Mouse (Mus musculus): ENCODE data around the gene Nr3c2. TPM values are rescaled to one million over a fixed set of nuclear protein-coding genes. Genes with fewer than 3 reads are reported as not detected.

Nr3c2 gene
- polyA plus RNA-seq, 1 experiment from 2014 or later = 5.0 TPM

DNA sequence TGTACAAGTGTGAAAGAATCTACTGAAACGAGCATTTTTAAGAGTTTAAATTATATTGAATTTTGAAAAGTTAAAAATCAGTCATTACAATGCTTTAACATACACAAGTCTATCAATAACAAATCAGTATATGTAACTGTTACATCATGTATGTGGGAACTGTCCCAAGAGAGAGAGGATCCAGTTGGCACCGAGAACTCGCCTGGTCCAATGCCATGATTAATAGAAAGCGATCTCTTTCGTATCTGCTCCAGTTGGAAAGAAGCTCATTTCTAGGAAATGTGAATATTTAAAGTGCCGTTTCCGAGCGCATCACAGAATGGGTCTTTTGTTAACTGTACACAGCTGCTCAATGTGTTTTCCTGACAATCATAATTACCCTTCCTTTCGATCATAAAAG lies 288.5 kb downstream of the Nr3c2 start:
- 39% methylated on average over 9 of the region's 9 CpGs for WGBS

GRCm38 (mm10) chr8:77188298-77188697 lies 289.1 kb downstream of the Nr3c2 start:
- no peak overlapping the region for H3K4me2 ChIP-seq
- ATAC-seq (ENCODE audit: insufficient number of reproducible peaks, low FRiP score, low TSS enrichment, low read depth) = no peak
- WGBS = 30% methylated on average over 4 of the region's 4 CpGs

More for the DNA sequence above, 288.5 kb downstream of the Nr3c2 start:
- no peak overlapping the region for H3K9ac ChIP-seq
- ATAC-seq (ENCODE audit: insufficient number of reproducible peaks, low FRiP score, low TSS enrichment, low read depth) = no peak
- peaks cover 8% of the 10 kb centered on the region for H3K4me1 ChIP-seq
- H3K4me3 ChIP-seq = no peak overlapping the region
- no peaks in the 10 kb centered on the region for H3K9me3 ChIP-seq
- H3K27me3 ChIP-seq = no peaks in the 10 kb centered on the region
- H3K4me2 ChIP-seq = no peak overlapping the region
- H3K36me3 ChIP-seq = no peaks in the 10 kb centered on the region
- H3K27ac ChIP-seq = no peak overlapping the region

DNA sequence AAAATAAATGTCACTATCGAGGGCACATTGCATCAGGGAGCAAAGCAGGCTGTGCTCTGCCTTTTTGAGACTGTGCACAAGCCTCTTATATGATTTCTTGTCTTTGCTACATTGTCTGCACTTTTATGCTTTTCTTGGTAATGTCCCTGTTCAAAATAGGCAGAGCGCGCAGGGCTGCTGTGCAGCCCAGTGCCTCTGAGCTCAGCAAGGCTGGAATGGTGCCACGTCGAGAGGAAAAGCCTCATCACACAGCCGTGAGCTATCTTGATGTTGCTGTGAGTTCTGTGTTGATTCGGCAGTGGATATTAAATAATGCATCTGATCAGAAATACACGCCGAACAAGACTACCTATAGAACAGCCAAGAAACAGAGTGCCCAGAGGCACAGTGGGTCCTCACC lies 290.1 kb downstream of the Nr3c2 start:
- Histone ChIP-seq H3K4me2 (no peak overlapping the region), H3K27me3 (no peaks in the 10 kb centered on the region), H3K4me1 (peaks cover 8% of the 10 kb centered on the region), H3K36me3 (no peaks in the 10 kb centered on the region), H3K9ac (no peak overlapping the region), H3K27ac (no peak overlapping the region), H3K4me3 (no peak overlapping the region), H3K9me3 (no peaks in the 10 kb centered on the region)
- 61% methylated on average over 9 of the region's 9 CpGs for WGBS
- ATAC-seq (ENCODE audit: insufficient number of reproducible peaks, low FRiP score, low TSS enrichment, low read depth) = no peak

More at GRCm38 (mm10) chr8:77188298-77188697, 289.1 kb downstream of the Nr3c2 start:
- Histone ChIP-seq H3K4me3 (no peak overlapping the region), H3K36me3 (no peaks in the 10 kb centered on the region), H3K9me3 (no peaks in the 10 kb centered on the region), H3K9ac (no peak overlapping the region), H3K4me1 (peaks cover 8% of the 10 kb centered on the region), H3K27me3 (no peaks in the 10 kb centered on the region), H3K27ac (no peak overlapping the region)

- WGBS = 58% methylated on average over 3 of the region's 3 CpGs
- ATAC-seq (ENCODE audit: insufficient number of reproducible peaks, low FRiP score, low TSS enrichment, low read depth) = no peak
- Histone ChIP-seq H3K4me1 (peaks cover 8% of the 10 kb centered on the region), H3K9me3 (no peaks in the 10 kb centered on the region), H3K9ac (no peak overlapping the region), H3K4me3 (no peak overlapping the region), H3K36me3 (no peaks in the 10 kb centered on the region), H3K27me3 (no peaks in the 10 kb centered on the region), H3K27ac (no peak overlapping the region), H3K4me2 (no peak overlapping the region)
Observed at GRCm38 (mm10) chr8:77190393-77190792, 291.2 kb downstream of the Nr3c2 start.

GRCm38 (mm10) chr8:77209297-77209696 lies 310.1 kb downstream of the Nr3c2 start:
- H3K4me1 ChIP-seq = peaks cover 8% of the 10 kb centered on the region
- H3K4me3 ChIP-seq = no peak overlapping the region
- H3K4me2 ChIP-seq = no peak overlapping the region
- no peak for ATAC-seq (ENCODE audit: insufficient number of reproducible peaks, low FRiP score, low TSS enrichment, low read depth)
- H3K27me3 ChIP-seq = no peaks in the 10 kb centered on the region
- WGBS = 87% methylated on average over 3 of the region's 3 CpGs
- H3K27ac ChIP-seq = no peak overlapping the region
- H3K36me3 ChIP-seq = no peaks in the 10 kb centered on the region
- no peak overlapping the region for H3K9ac ChIP-seq
- no peaks in the 10 kb centered on the region for H3K9me3 ChIP-seq

GRCm38 (mm10) chr8:77213893-77214464 lies 314.7 kb downstream of the Nr3c2 start:
- no peak for ATAC-seq (ENCODE audit: insufficient number of reproducible peaks, low FRiP score, low TSS enrichment, low read depth)
- Histone ChIP-seq H3K27me3 (no peaks in the 10 kb centered on the region), H3K27ac (no peak overlapping the region), H3K9ac (no peak overlapping the region), H3K4me3 (no peak overlapping the region), H3K4me2 (no peak overlapping the region), H3K9me3 (no peaks in the 10 kb centered on the region), H3K36me3 (no peaks in the 10 kb centered on the region), H3K4me1 (peaks cover 13% of the 10 kb centered on the region)
- WGBS = 49% methylated on average over 3 of the region's 3 CpGs

GRCm38 (mm10) chr8:77214665-77215064 lies 315.4 kb downstream of the Nr3c2 start:
- WGBS = 27% methylated on average over 8 of the region's 8 CpGs
- Histone ChIP-seq H3K9me3 (no peaks in the 10 kb centered on the region), H3K4me3 (no peak overlapping the region), H3K36me3 (no peaks in the 10 kb centered on the region), H3K27ac (peak overlapping the region; percentile 62; the same call in 1 of the 2 replicates), H3K9ac (no peak overlapping the region), H3K4me1 (peaks cover 13% of the 10 kb centered on the region), H3K27me3 (no peaks in the 10 kb centered on the region), H3K4me2 (0 out of 2 replicates have a peak overlapping the region, but pooled peaks have one; percentile 26)
- no peak for ATAC-seq (ENCODE audit: insufficient number of reproducible peaks, low FRiP score, low TSS enrichment, low read depth)

DNA sequence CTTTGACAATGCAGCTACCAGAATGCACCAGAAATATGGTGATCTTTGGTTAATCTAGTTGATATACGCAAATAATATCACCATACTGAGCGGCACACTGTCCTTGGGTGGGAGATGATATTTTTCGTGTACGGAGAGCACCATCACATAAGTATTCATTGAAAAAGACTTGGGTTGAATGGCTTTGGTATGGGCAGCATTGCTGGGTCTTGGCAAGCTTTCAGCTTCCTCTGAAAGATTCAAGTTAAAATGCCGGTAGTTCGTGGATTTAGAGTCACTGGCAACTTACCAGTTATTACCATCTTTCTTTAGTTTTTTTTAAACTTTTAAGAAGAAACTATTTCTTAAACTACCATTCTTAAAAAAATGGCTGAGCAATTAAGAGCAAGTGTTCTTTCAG lies 315.9 kb downstream of the Nr3c2 start:
- Histone ChIP-seq H3K9ac (no peak overlapping the region), H3K27me3 (no peaks in the 10 kb centered on the region), H3K9me3 (no peaks in the 10 kb centered on the region), H3K36me3 (no peaks in the 10 kb centered on the region), H3K27ac (no peak overlapping the region), H3K4me1 (peaks cover 13% of the 10 kb centered on the region), H3K4me3 (no peak overlapping the region), H3K4me2 (no peak overlapping the region)
- no peak for ATAC-seq (ENCODE audit: insufficient number of reproducible peaks, low FRiP score, low TSS enrichment, low read depth)
- 56% methylated on average over 6 of the region's 6 CpGs for WGBS

DNA sequence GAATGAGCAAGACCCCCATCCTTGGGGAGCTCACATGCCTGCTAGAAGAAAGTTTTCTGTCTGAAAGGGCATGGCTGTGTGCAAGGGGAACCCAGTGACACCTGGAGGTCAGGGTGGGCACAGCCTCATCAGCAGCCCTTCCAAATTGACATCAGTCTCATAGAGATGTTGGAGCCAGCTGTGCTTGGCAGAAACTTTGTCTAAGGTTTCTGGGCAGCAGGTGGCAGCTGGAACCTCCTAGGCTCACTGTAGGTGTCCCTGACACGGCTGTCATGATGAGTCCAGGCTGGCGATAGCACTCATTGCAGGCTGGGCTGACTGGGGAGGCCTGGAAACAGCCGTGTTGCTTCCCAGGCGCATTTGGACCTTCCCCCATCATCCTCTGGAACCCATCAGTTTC lies 323.9 kb downstream of the Nr3c2 start:
- H3K9ac ChIP-seq = no peak overlapping the region
- no peak overlapping the region for H3K4me3 ChIP-seq
- no peaks in the 10 kb centered on the region for H3K9me3 ChIP-seq
- no peaks in the 10 kb centered on the region for H3K36me3 ChIP-seq
- H3K27ac ChIP-seq = no peak overlapping the region
- ATAC-seq (ENCODE audit: insufficient number of reproducible peaks, low FRiP score, low TSS enrichment, low read depth) = no peak
- H3K27me3 ChIP-seq = no peaks in the 10 kb centered on the region
- H3K4me1 ChIP-seq = 0 out of 2 replicates have a peak, but pooled peaks cover 4% of the 10 kb centered on the region
- no peak overlapping the region for H3K4me2 ChIP-seq
- 65% methylated on average over 4 of the region's 4 CpGs for WGBS

- Histone ChIP-seq H3K9ac (no peak overlapping the region), H3K4me2 (no peak overlapping the region), H3K4me1 (peaks cover 12% of the 10 kb centered on the region; the same call in 1 of the 2 replicates), H3K27me3 (no peaks in the 10 kb centered on the region), H3K36me3 (no peaks in the 10 kb centered on the region), H3K27ac (no peak overlapping the region), H3K4me3 (no peak overlapping the region), H3K9me3 (no peaks in the 10 kb centered on the region)
- no peak for ATAC-seq (ENCODE audit: insufficient number of reproducible peaks, low FRiP score, low TSS enrichment, low read depth)
- WGBS = 77% methylated on average over 5 of the region's 5 CpGs
Observed at GRCm38 (mm10) chr8:77227742-77228141, 328.5 kb downstream of the Nr3c2 start.

DNA sequence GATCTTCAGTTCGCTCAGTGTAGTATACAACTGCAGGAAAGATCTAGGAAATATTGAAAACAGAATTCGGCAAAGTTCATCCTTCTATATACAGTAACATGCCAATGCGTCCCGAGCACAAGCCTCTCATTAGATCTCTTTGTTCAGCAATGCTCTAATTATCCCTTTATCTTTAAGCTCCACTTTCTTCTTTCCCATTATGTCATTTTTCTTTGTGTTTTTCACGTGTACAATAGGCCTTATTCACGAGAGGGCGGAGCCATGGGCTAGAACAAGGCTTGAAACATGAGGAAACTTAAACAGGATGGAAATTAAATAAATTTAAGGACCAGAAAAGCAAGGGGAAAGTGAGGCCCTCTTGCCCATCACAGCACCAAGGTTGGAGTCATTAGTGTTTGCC lies 329.4 kb downstream of the Nr3c2 start:
- Histone ChIP-seq H3K36me3 (no peaks in the 10 kb centered on the region), H3K27ac (no peak overlapping the region), H3K4me1 (peaks cover 12% of the 10 kb centered on the region; the same call in 1 of the 2 replicates), H3K9me3 (no peaks in the 10 kb centered on the region), H3K4me2 (no peak overlapping the region), H3K27me3 (no peaks in the 10 kb centered on the region), H3K9ac (no peak overlapping the region), H3K4me3 (no peak overlapping the region)
- 84% methylated on average over 7 of the region's 7 CpGs for WGBS
- no peak for ATAC-seq (ENCODE audit: insufficient number of reproducible peaks, low FRiP score, low TSS enrichment, low read depth)

- H3K27me3 ChIP-seq = no peaks in the 10 kb centered on the region
- 95% methylated on average over 1 of the region's 1 CpGs for WGBS
- no peak overlapping the region for H3K4me3 ChIP-seq
- peaks cover 12% of the 10 kb centered on the region; the same call in 1 of the 2 replicates for H3K4me1 ChIP-seq
- H3K4me2 ChIP-seq = no peak overlapping the region
- no peak overlapping the region for H3K27ac ChIP-seq
- no peak for ATAC-seq (ENCODE audit: insufficient number of reproducible peaks, low FRiP score, low TSS enrichment, low read depth)
- no peaks in the 10 kb centered on the region for H3K36me3 ChIP-seq
- H3K9ac ChIP-seq = no peak overlapping the region
- no peaks in the 10 kb centered on the region for H3K9me3 ChIP-seq
Observed at GRCm38 (mm10) chr8:77231211-77231610, 332.0 kb downstream of the Nr3c2 start.

GRCm38 (mm10) chr8:77231834-77232233 lies 332.6 kb downstream of the Nr3c2 start:
- no peak overlapping the region for H3K4me3 ChIP-seq
- H3K27ac ChIP-seq = no peak overlapping the region
- no peaks in the 10 kb centered on the region for H3K9me3 ChIP-seq
- WGBS = 40% methylated on average over 6 of the region's 6 CpGs
- no peaks in the 10 kb centered on the region for H3K27me3 ChIP-seq
- ATAC-seq (ENCODE audit: insufficient number of reproducible peaks, low FRiP score, low TSS enrichment, low read depth) = no peak
- H3K4me1 ChIP-seq = peaks cover 12% of the 10 kb centered on the region; the same call in 1 of the 2 replicates
- no peak overlapping the region for H3K4me2 ChIP-seq
- H3K36me3 ChIP-seq = no peaks in the 10 kb centered on the region
- no peak overlapping the region for H3K9ac ChIP-seq
